Mouse (Mus musculus) midbrain, embryonic 13.5 days (tissue): ENCODE data around the gene Relb. TPM values are rescaled to one million over a fixed set of nuclear protein-coding genes. Genes with fewer than 3 reads are reported as not detected.

Experiments used
- ATAC-seq: fragments of 200-750 bp; cut with Nextera tagmentation; 2 replicates; pipeline ENCODE4 v1.8.0; 2017; ENCODE audit warnings: mild to moderate bottlenecking, moderate TSS enrichment, moderate library complexity
- H3K27ac ChIP-seq: fragments of 300-500 bp; sonication (generic); 2 replicates; pipeline ENCODE4 v1.5.1; 2015; ENCODE audit warnings: inconsistent platforms, mild to moderate bottlenecking, moderate library complexity
- H3K27me3 ChIP-seq: fragments of 300-500 bp; sonication (generic); 2 replicates; pipeline ENCODE4 v1.6.1; 2015; ENCODE audit warnings: mild to moderate bottlenecking, inconsistent platforms
- H3K36me3 ChIP-seq: fragments of 300-500 bp; sonication (generic); 2 replicates; pipeline ENCODE4 v1.6.1; 2015; ENCODE audit warnings: mild to moderate bottlenecking, inconsistent platforms
- H3K4me1 ChIP-seq: fragments of 300-500 bp; sonication (generic); replicated peaks from 2 replicates; pipeline ENCODE4 v1.6.1; 2015; ENCODE audit warnings: inconsistent platforms
- H3K4me2 ChIP-seq: fragments of 300-500 bp; sonication (generic); replicated peaks from 2 replicates; pipeline ENCODE4 v1.6.1; 2015; ENCODE audit warnings: moderate library complexity, mild to moderate bottlenecking, inconsistent platforms
- H3K4me3 ChIP-seq: fragments of 300-500 bp; sonication (generic); replicated peaks from 2 replicates; pipeline ENCODE4 v1.5.1; 2015; ENCODE audit warnings: mild to moderate bottlenecking, inconsistent platforms
- H3K9ac ChIP-seq: fragments of 300-500 bp; sonication (generic); replicated peaks from 2 replicates; pipeline ENCODE4 v1.6.1; 2015; ENCODE audit warnings: mild to moderate bottlenecking, inconsistent platforms
- H3K9me3 ChIP-seq: fragments of 300-500 bp; sonication (generic); 2 replicates; pipeline ENCODE4 v1.6.1; 2016; ENCODE audit warnings: mild to moderate bottlenecking, inconsistent platforms
- WGBS: fragments of 180-500 bp; shearing (Covaris S2); methylation state at CpG from one replicate; pipeline ENCODE4 v1.1.7; 2015; 5-methylcytosine and 5-hydroxymethylcytosine counted together
- polyA plus RNA-seq: library from polyadenylated mRNA; unstranded; fragments of >200 nt; fragmentation: Nextera tagmentation; extraction: Ambion mirVana; gene quantifications from 2 replicates; pipeline ENCODE4 v1.2.1, GENCODE M21; 2015

Relb gene
- polyA plus RNA-seq, 1 experiment from 2014 or later: 4.1 TPM

- peaks cover 56% of the 10 kb centered on the region for H3K4me1 ChIP-seq
- 2% methylated on average over 11 of the region's 11 CpGs for WGBS
- H3K4me2 ChIP-seq: peak overlapping the region; percentile 99
- peak overlapping the region; percentile 97 for H3K9ac ChIP-seq
- peaks cover 33% of the 10 kb centered on the region for H3K36me3 ChIP-seq
- H3K27me3 ChIP-seq: no peaks in the 10 kb centered on the region
- peak overlapping the region; percentile 91 for H3K4me3 ChIP-seq
- peak overlapping the region; percentile 94 for H3K27ac ChIP-seq
- ATAC-seq: no peak
- H3K9me3 ChIP-seq: no peaks in the 10 kb centered on the region
Observed at GRCm38 (mm10) chr7:19561431-19561764, 67.8 kb downstream of the Relb start.

GRCm38 (mm10) chr7:19560491-19561260, 68.6 kb downstream of the Relb start:
- Histone ChIP-seq H3K4me1 (peaks cover 57% of the 10 kb centered on the region), H3K4me3 (peak overlapping the region; percentile 91), H3K9ac (peak overlapping the region; percentile 97), H3K4me2 (peak overlapping the region; percentile 99), H3K9me3 (no peaks in the 10 kb centered on the region), H3K27ac (peak overlapping the region; percentile 94; the same call in 1 of the 2 replicates), H3K27me3 (no peaks in the 10 kb centered on the region), H3K36me3 (peaks cover 31% of the 10 kb centered on the region)
- no peak for ATAC-seq
- WGBS: 17% methylated on average over 11 of the region's 11 CpGs

DNA sequence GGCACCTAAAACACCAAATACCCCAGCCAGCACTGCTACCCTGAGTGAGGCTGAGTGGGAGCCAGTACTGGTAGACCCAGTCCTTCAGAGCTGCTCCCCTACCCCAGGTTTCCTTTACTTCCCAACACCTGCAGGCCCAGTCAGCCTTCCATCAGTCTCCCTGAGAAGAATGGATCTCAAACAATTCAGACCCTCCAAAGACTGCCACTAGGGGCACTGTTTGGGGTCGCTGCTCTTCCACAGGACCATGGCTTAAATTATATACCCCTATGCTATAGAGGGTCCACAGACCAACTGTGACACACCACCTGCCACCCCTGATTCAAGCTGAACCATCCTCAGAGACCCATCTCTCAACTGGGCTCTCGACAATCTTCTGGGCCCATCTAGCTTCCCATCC, 70.3 kb downstream of the Relb start:
- H3K4me2 ChIP-seq: peak overlapping the region; percentile 99
- whole genome bisulfite sequencing: 27% methylated on average over 2 of the region's 2 CpGs
- no peak overlapping the region for H3K27ac ChIP-seq
- peaks cover 57% of the 10 kb centered on the region for H3K4me1 ChIP-seq
- no peaks in the 10 kb centered on the region for H3K27me3 ChIP-seq
- H3K9ac ChIP-seq: peak overlapping the region; percentile 97
- 0 out of 2 replicates have a peak overlapping the region, but pooled peaks have one; percentile 4 for H3K4me3 ChIP-seq
- no peaks in the 10 kb centered on the region for H3K9me3 ChIP-seq
- ATAC-seq: no peak
- H3K36me3 ChIP-seq: peaks cover 28% of the 10 kb centered on the region

DNA sequence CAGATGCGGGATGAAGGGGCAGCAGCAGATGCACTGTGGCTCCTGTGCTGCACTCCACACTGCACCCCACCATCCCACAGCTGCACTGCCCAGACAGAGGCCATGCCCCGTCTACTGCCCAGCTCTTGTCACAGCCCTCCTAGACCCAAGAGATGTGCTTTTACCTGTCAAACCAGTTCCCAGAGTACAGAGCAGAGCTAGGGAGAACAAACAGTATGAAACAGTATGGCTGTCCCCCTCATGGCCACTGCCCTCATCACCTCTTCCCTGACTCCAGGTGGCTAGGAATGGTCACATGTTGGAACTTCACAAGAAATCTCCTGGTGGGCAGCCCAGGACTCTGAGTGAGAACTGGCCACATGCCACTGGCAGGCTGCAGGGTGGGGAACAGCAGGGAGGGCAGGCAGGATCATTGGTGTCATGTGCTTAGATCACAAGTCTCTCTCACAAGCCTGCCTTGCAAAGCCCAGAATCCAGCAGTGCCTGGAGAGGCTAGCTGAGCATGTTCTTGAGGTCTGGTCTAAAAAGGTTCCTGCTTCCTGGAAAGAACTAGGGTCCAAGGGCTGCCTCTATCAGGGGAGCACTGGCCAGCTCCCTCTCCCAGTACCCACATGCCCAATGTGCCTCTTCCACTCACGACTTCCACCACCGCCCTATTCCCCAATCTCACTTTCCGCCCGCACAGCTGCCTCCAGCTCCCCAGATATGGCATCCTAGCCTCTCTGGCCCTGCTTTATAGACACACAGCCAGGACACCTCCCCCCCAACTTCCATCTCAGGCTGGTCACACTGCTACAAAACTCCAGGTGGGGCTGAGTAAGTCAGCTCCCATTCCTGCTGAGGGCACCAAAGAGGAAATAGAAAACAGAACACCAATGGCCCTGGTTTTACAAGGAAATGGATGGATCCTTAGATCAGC, 71.0 kb downstream of the Relb start:
- Histone ChIP-seq H3K9me3 (no peaks in the 10 kb centered on the region), H3K4me1 (peaks cover 52% of the 10 kb centered on the region), H3K9ac (peak overlapping the region; percentile 97; the same call in 1 of the 2 replicates), H3K4me2 (peak overlapping the region; percentile 99), H3K4me3 (0 out of 2 replicates have a peak overlapping the region, but pooled peaks have one; percentile 4), H3K36me3 (peaks cover 36% of the 10 kb centered on the region), H3K27ac (no peak overlapping the region), H3K27me3 (no peaks in the 10 kb centered on the region)
- no peak for ATAC-seq
- 97% methylated on average over 6 of the region's 6 CpGs for WGBS

- no peak overlapping the region for H3K4me2 ChIP-seq
- peaks cover 48% of the 10 kb centered on the region for H3K4me1 ChIP-seq
- no peak overlapping the region for H3K4me3 ChIP-seq
- WGBS: 97% methylated on average over 2 of the region's 2 CpGs
- peaks cover 45% of the 10 kb centered on the region for H3K36me3 ChIP-seq
- H3K9ac ChIP-seq: 0 out of 2 replicates have a peak overlapping the region, but pooled peaks have one; percentile 28
- no peak for ATAC-seq
- H3K27ac ChIP-seq: no peak overlapping the region
- H3K9me3 ChIP-seq: no peaks in the 10 kb centered on the region
- no peaks in the 10 kb centered on the region for H3K27me3 ChIP-seq
Observed at GRCm38 (mm10) chr7:19557086-19557485, 72.2 kb downstream of the Relb start.

Other genes with a start within 250 kb of the Relb start
- gene Ercc2, start 247.4 kb downstream of the Relb start, polyA plus RNA-seq: 27.6 and 28.9 TPM in 2 replicates
- 1.1 and 1.2 TPM in 2 replicates for gene Klc3, start 225.3 kb downstream of the Relb start, polyA plus RNA-seq
- gene Ckm, start 224.7 kb downstream of the Relb start, polyA plus RNA-seq: 0.07 TPM in 1 of 2 replicates, not detected in the other
- gene Mark4, start 170.6 kb downstream of the Relb start, polyA plus RNA-seq: 13.9 and 16.3 TPM in 2 replicates
- gene Exoc3l2, start 166.1 kb downstream of the Relb start, polyA plus RNA-seq: 0.24 and 0.32 TPM in 2 replicates
- gene Bloc1s3, start 121.1 kb downstream of the Relb start, polyA plus RNA-seq: 2.9 and 4.5 TPM in 2 replicates
- 36.6 and 43.3 TPM in 2 replicates for gene Trappc6a, start 121.0 kb downstream of the Relb start, polyA plus RNA-seq
- gene Nkpd1, start 111.6 kb downstream of the Relb start, polyA plus RNA-seq: 0.08 and 0.11 TPM in 2 replicates
- 25.7 and 37.0 TPM in 2 replicates for gene Ppp1r37, start 66.4 kb downstream of the Relb start, polyA plus RNA-seq
- 0.26 and 0.31 TPM in 2 replicates for gene Zfp296, start 52.2 kb downstream of the Relb start, polyA plus RNA-seq
- 134 and 138 TPM in 2 replicates for gene Gemin7, start 51.8 kb downstream of the Relb start, polyA plus RNA-seq
- gene Clasrp, start 25.0 kb downstream of the Relb start, polyA plus RNA-seq: 54.0 and 65.0 TPM in 2 replicates
- 86.6 and 97.5 TPM in 2 replicates for gene Clptm1, start 35.6 kb upstream of the Relb start, polyA plus RNA-seq
- 0.23 TPM in 1 of 2 replicates, not detected in the other for gene Apoc2, start 48.5 kb upstream of the Relb start, polyA plus RNA-seq
- gene Gm44805, start 52.0 kb upstream of the Relb start, polyA plus RNA-seq: not detected in 2 replicates
- gene Apoc4, start 52.0 kb upstream of the Relb start, polyA plus RNA-seq: not detected in 2 replicates
- 0.94 and 1.0 TPM in 2 replicates for gene Apoc1, start 63.2 kb upstream of the Relb start, polyA plus RNA-seq
- 173 and 194 TPM in 2 replicates for gene Apoe, start 69.8 kb upstream of the Relb start, polyA plus RNA-seq
- 105 and 125 TPM in 2 replicates for gene Tomm40, start 86.0 kb upstream of the Relb start, polyA plus RNA-seq
- 40.6 and 48.0 TPM in 2 replicates for gene Nectin2, start 121.0 kb upstream of the Relb start, polyA plus RNA-seq
- gene Bcam, start 141.6 kb upstream of the Relb start, polyA plus RNA-seq: 5.2 and 6.4 TPM in 2 replicates
- gene Cblc, start 167.4 kb upstream of the Relb start, polyA plus RNA-seq: 0.32 TPM in 1 of 2 replicates, not detected in the other
- gene Bcl3, start 193.3 kb upstream of the Relb start, polyA plus RNA-seq: 0.27 and 0.88 TPM in 2 replicates
- 5.7 and 6.6 TPM in 2 replicates for gene Gm19345, start 222.6 kb upstream of the Relb start, polyA plus RNA-seq
- 0.54 and 0.62 TPM in 2 replicates for gene Ceacam16, start 231.9 kb upstream of the Relb start, polyA plus RNA-seq